Mouse (Mus musculus): ENCODE results near the gene Rapgefl1. TPM values are rescaled to one million over a fixed set of nuclear protein-coding genes. Genes with fewer than 3 reads are reported as not detected.

The Rapgefl1 gene
- total RNA-seq, 2 experiments from 2014 or later, result 196 to 203 TPM

Other genes starting within 250 kb of the Rapgefl1 start
- gene Ormdl3, start 249.4 kb upstream of the Rapgefl1 start, total RNA-seq (2021), result 10 to 100 TPM; 59.2 to 60.6 TPM
- not detected for gene Lrrc3c, start 238.5 kb upstream of the Rapgefl1 start, total RNA-seq (2021)
- gene Gm12355, start 211.1 kb upstream of the Rapgefl1 start, total RNA-seq (2021), result 10 to 100 TPM; 11.6 to 11.8 TPM
- not detected for gene Gsdma3, start 210.4 kb upstream of the Rapgefl1 start, total RNA-seq (2021)
- not detected for gene Gsdma2, start 190.0 kb upstream of the Rapgefl1 start, total RNA-seq (2021)
- not detected for gene Gsdma, start 172.4 kb upstream of the Rapgefl1 start, total RNA-seq (2021)
- 100 to 1,000 TPM; 126 to 131 TPM for gene Psmd3, start 154.2 kb upstream of the Rapgefl1 start, total RNA-seq (2021)
- not detected for gene Csf3, start 135.5 kb upstream of the Rapgefl1 start, total RNA-seq (2021)
- gene Med24, start 107.3 kb upstream of the Rapgefl1 start, total RNA-seq (2021), result 100 to 1,000 TPM; 126 TPM
- 1,000 to 10,000 TPM; 1,110 to 1,111 TPM for gene Thra, start 96.1 kb upstream of the Rapgefl1 start, total RNA-seq (2021)
- gene Nr1d1, start 61.5 kb upstream of the Rapgefl1 start, total RNA-seq (2021), result 10 to 100 TPM; 66.6 to 84.3 TPM
- 100 to 1,000 TPM; 178 to 183 TPM for gene Msl1, start 41.3 kb upstream of the Rapgefl1 start, total RNA-seq (2021)
- 10 to 100 TPM; 57.0 to 58.4 TPM for gene Casc3, start 31.9 kb upstream of the Rapgefl1 start, total RNA-seq (2021)
- gene Wipf2, start 26.9 kb downstream of the Rapgefl1 start, total RNA-seq (2021), result 10 to 100 TPM; 75.9 to 80.7 TPM
- gene Cdc6, start 71.0 kb downstream of the Rapgefl1 start, total RNA-seq (2021), result under 1 TPM; 0.36 to 0.79 TPM
- gene Rara, start 91.0 kb downstream of the Rapgefl1 start, total RNA-seq (2021), result 10 to 100 TPM; 18.3 to 26.6 TPM
- 1 to 10 TPM in 1 of 2 experiments, under 1 TPM in 1; 0.52 to 1.2 TPM for gene Gjd3, start 146.2 kb downstream of the Rapgefl1 start, total RNA-seq (2021)
- gene Top2a, start 187.4 kb downstream of the Rapgefl1 start, total RNA-seq (2021), result under 1 TPM; 0.52 to 0.96 TPM
- gene Igfbp4, start 204.5 kb downstream of the Rapgefl1 start, total RNA-seq (2021), result 10 to 100 TPM; 74.6 to 94.0 TPM

All from layer of hippocampus, adult 18-20 months (tissue).